Mouse (Mus musculus) intestine, embryonic 14.5 days (tissue): ENCODE results near the gene Slc38a6. TPM values are rescaled to one million over a fixed set of nuclear protein-coding genes. Genes with fewer than 3 reads are reported as not detected.

ENCODE experiments used
- ATAC-seq: fragments of 200-750 bp; cut with Nextera tagmentation; replicated peaks from 2 replicates; pipeline ENCODE4 v1.8.0; 2017; ENCODE audit warnings: low read depth, moderate number of reproducible peaks, moderate TSS enrichment, moderate library complexity; ENCODE audit not compliant: low FRiP score, low TSS enrichment
- DNase-seq: peaks from one replicate; pipeline ENCODE4 v3.0.0-alpha.2; 2018; ENCODE audit warnings: low spot score
- H3K27ac ChIP-seq: fragments of 300-500 bp; sonication (generic); 2 replicates; pipeline ENCODE4 v1.5.1; 2014; ENCODE audit warnings: low read depth, mild to moderate bottlenecking, control low read depth
- H3K27me3 ChIP-seq: fragments of 300-500 bp; sonication (generic); replicated peaks from 2 replicates; pipeline ENCODE4 v1.6.1; 2014; ENCODE audit warnings: low read length, control low read depth; ENCODE audit not compliant: control insufficient read depth, insufficient read depth
- H3K36me3 ChIP-seq: fragments of 300-500 bp; sonication (generic); 2 replicates; pipeline ENCODE4 v1.6.1; 2014; ENCODE audit warnings: low read length, control low read depth; ENCODE audit not compliant: control insufficient read depth, insufficient read depth
- H3K4me1 ChIP-seq: fragments of 300-500 bp; sonication (generic); replicated peaks from 2 replicates; pipeline ENCODE4 v1.6.1; 2014; ENCODE audit warnings: low read length, control low read depth, mixed read lengths; ENCODE audit not compliant: control insufficient read depth, insufficient read depth
- H3K4me2 ChIP-seq: fragments of 300-500 bp; sonication (generic); 2 replicates; pipeline ENCODE4 v1.6.1; 2014; ENCODE audit warnings: low read length
- H3K4me3 ChIP-seq: fragments of 300-500 bp; sonication (generic); 2 replicates; pipeline ENCODE4 v1.5.1; 2014; ENCODE audit warnings: low read depth, low read length, control low read depth, mixed read lengths
- H3K9ac ChIP-seq: fragments of 300-500 bp; sonication (generic); 2 replicates; pipeline ENCODE4 v1.6.1; 2014; ENCODE audit warnings: mild to moderate bottlenecking, low read length
- H3K9me3 ChIP-seq: fragments of 300-500 bp; sonication (generic); 2 replicates; pipeline ENCODE4 v1.6.1; 2016; ENCODE audit warnings: low read length, control low read depth; ENCODE audit not compliant: control insufficient read depth
- WGBS: fragments of 180-500 bp; shearing (Covaris S2); extraction: QIAGEN DNeasy Blood & Tissue Kit; methylation state at CpG from one replicate; pipeline ENCODE4 v1.1.7; 2014; 5-methylcytosine and 5-hydroxymethylcytosine counted together
- polyA plus RNA-seq: library from polyadenylated mRNA; unstranded; fragments of >200 nt; fragmentation: Nextera tagmentation; extraction: Ambion mirVana; gene quantifications from 2 replicates; pipeline ENCODE4 v1.2.1, GENCODE M21; 2014

Slc38a6 gene
- polyA plus RNA-seq, 1 experiment from 2014 or later, result 9.6 TPM

- Histone ChIP-seq H3K9ac (no peak overlapping the region), H3K4me3 (no peak overlapping the region), H3K36me3 (no peaks in the 10 kb centered on the region), H3K27ac (no peak overlapping the region), H3K9me3 (no peaks in the 10 kb centered on the region), H3K4me1 (peaks cover 6% of the 10 kb centered on the region; the same call in 1 of the 2 replicates), H3K4me2 (no peak overlapping the region), H3K27me3 (no peaks in the 10 kb centered on the region)
- ATAC-seq (no peak), DNase-seq (peak; percentile 40)
- WGBS, result 64% methylated on average over 14 of the region's 14 CpGs
Measured at GRCm38 (mm10) chr12:73355084-73355775, 68.7 kb downstream of the Slc38a6 start.

GRCm38 (mm10) chr12:73356696-73357095 is 70.1 kb downstream of the Slc38a6 start:
- no peaks in the 10 kb centered on the region for H3K27me3 ChIP-seq
- H3K4me1 ChIP-seq, result peaks cover 3% of the 10 kb centered on the region; the same call in 1 of the 2 replicates
- H3K36me3 ChIP-seq, result no peaks in the 10 kb centered on the region
- H3K27ac ChIP-seq, result no peak overlapping the region
- ATAC-seq (no peak), DNase-seq (no peak)
- H3K9ac ChIP-seq, result no peak overlapping the region
- WGBS, result 97% methylated on average over 2 of the region's 2 CpGs
- no peak overlapping the region for H3K4me2 ChIP-seq
- no peaks in the 10 kb centered on the region for H3K9me3 ChIP-seq
- H3K4me3 ChIP-seq, result no peak overlapping the region

- WGBS, result 54% methylated on average over 5 of the region's 5 CpGs
- Histone ChIP-seq H3K27me3 (no peaks in the 10 kb centered on the region), H3K4me2 (no peak overlapping the region), H3K27ac (no peak overlapping the region), H3K36me3 (no peaks in the 10 kb centered on the region), H3K9me3 (no peaks in the 10 kb centered on the region), H3K4me3 (no peak overlapping the region), H3K4me1 (no peaks in the 10 kb centered on the region), H3K9ac (no peak overlapping the region)
- ATAC-seq, result no peak
- peak; percentile 45 for DNase-seq
Measured at GRCm38 (mm10) chr12:73357311-73357710, 70.7 kb downstream of the Slc38a6 start.

- no peaks in the 10 kb centered on the region for H3K9me3 ChIP-seq
- H3K4me2 ChIP-seq, result no peak overlapping the region
- no peak overlapping the region for H3K9ac ChIP-seq
- H3K27ac ChIP-seq, result no peak overlapping the region
- H3K36me3 ChIP-seq, result no peaks in the 10 kb centered on the region
- ATAC-seq, result no peak
- no peak overlapping the region for H3K4me3 ChIP-seq
- 79% methylated on average over 3 of the region's 3 CpGs for WGBS
- peak; percentile 35 for DNase-seq
- no peaks in the 10 kb centered on the region for H3K27me3 ChIP-seq
- no peaks in the 10 kb centered on the region for H3K4me1 ChIP-seq
Measured at GRCm38 (mm10) chr12:73357736-73358135, 71.2 kb downstream of the Slc38a6 start.

GRCm38 (mm10) chr12:73358640-73359039 is 72.1 kb downstream of the Slc38a6 start:
- H3K27me3 ChIP-seq, result no peaks in the 10 kb centered on the region
- no peaks in the 10 kb centered on the region for H3K36me3 ChIP-seq
- H3K4me1 ChIP-seq, result no peaks in the 10 kb centered on the region
- no peak overlapping the region for H3K4me2 ChIP-seq
- 65% methylated on average over 2 of the region's 2 CpGs for WGBS
- no peak overlapping the region for H3K27ac ChIP-seq
- no peaks in the 10 kb centered on the region for H3K9me3 ChIP-seq
- DNase-seq (peak; percentile 52), ATAC-seq (no peak)
- no peak overlapping the region for H3K9ac ChIP-seq
- H3K4me3 ChIP-seq, result no peak overlapping the region

- H3K36me3 ChIP-seq, result no peaks in the 10 kb centered on the region
- no peaks in the 10 kb centered on the region for H3K27me3 ChIP-seq
- no peaks in the 10 kb centered on the region for H3K9me3 ChIP-seq
- H3K4me1 ChIP-seq, result no peaks in the 10 kb centered on the region
- no peak overlapping the region for H3K4me2 ChIP-seq
- H3K9ac ChIP-seq, result no peak overlapping the region
- DNase-seq, result no peak
- no peak overlapping the region for H3K4me3 ChIP-seq
- ATAC-seq, result no peak
- no peak overlapping the region for H3K27ac ChIP-seq
- 75% methylated on average over 4 of the region's 4 CpGs for WGBS
Measured at GRCm38 (mm10) chr12:73359520-73359919, 72.9 kb downstream of the Slc38a6 start.

- Histone ChIP-seq H3K9me3 (no peaks in the 10 kb centered on the region), H3K27ac (no peak overlapping the region), H3K4me1 (no peaks in the 10 kb centered on the region), H3K36me3 (no peaks in the 10 kb centered on the region), H3K9ac (no peak overlapping the region), H3K4me2 (no peak overlapping the region), H3K4me3 (no peak overlapping the region), H3K27me3 (no peaks in the 10 kb centered on the region)
- 73% methylated on average over 11 of the region's 11 CpGs for WGBS
- DNase-seq (no peak), ATAC-seq (no peak)
Measured at GRCm38 (mm10) chr12:73361201-73361600, 74.6 kb downstream of the Slc38a6 start.

GRCm38 (mm10) chr12:73363401-73363800 is 76.8 kb downstream of the Slc38a6 start:
- 83% methylated on average over 6 of the region's 6 CpGs for WGBS
- Histone ChIP-seq H3K9ac (no peak overlapping the region), H3K36me3 (no peaks in the 10 kb centered on the region), H3K4me2 (no peak overlapping the region), H3K27ac (no peak overlapping the region), H3K27me3 (no peaks in the 10 kb centered on the region), H3K4me3 (no peak overlapping the region), H3K4me1 (no peaks in the 10 kb centered on the region), H3K9me3 (no peaks in the 10 kb centered on the region)
- ATAC-seq (no peak), DNase-seq (no peak)

GRCm38 (mm10) chr12:73363956-73364355 is 77.4 kb downstream of the Slc38a6 start:
- no peak for DNase-seq
- Histone ChIP-seq H3K27me3 (no peaks in the 10 kb centered on the region), H3K4me2 (no peak overlapping the region), H3K9ac (no peak overlapping the region), H3K4me3 (no peak overlapping the region), H3K27ac (no peak overlapping the region), H3K4me1 (no peaks in the 10 kb centered on the region), H3K36me3 (no peaks in the 10 kb centered on the region), H3K9me3 (no peaks in the 10 kb centered on the region)
- WGBS, result 92% methylated on average over 3 of the region's 3 CpGs
- ATAC-seq, result no peak
